32 mouse cellular contexts compared by ENCODE assay signal in genomic region chr5:113539858-113540257, GRCm38 (mm10). TPM values are rescaled to one million over a fixed set of nuclear protein-coding genes. Genes with fewer than 3 reads are reported as not detected.
DNase-seq lines count a peak whose midpoint lies in the region; ATAC-seq and TF ChIP-seq lines count a peak whose summit lies in the region.
"Had no signal": no experiment of that assay in that cellular context is flagged by ENCODE, and none has a peak within 500 bp of the region (broad histone marks: within the 10 kb centered on the region; RNA-seq: fewer than 3 reads in every experiment).

No protein-coding gene starts in this region.

- ATAC-seq in frontal cortex, adult (ENCODE audit: low TSS enrichment), result peak; percentile 33; the same call in 1 of the 2 replicates
- ATAC-seq in liver, embryonic 12.5 days, result no peak
- ATAC-seq: forebrain, embryonic 16.5 days; hindbrain, postnatal 0 days; intestine, embryonic 16.5 days; liver, postnatal 0 days; midbrain, embryonic 13.5 days; Patski had no signal

- H3K27me3 ChIP-seq in liver, embryonic 12.5 days (replicated peaks), result peaks cover 40% of the 10 kb centered on the region
- H3K27me3 ChIP-seq: midbrain, embryonic 13.5 days; Patski had no signal

- no peaks in the 10 kb centered on the region for H3K36me3 ChIP-seq in liver, embryonic 12.5 days
- H3K36me3 ChIP-seq: G1E; hindbrain, embryonic 12.5 days; limb, embryonic 12.5 days; midbrain, embryonic 13.5 days had no signal

- no peak for TF ChIP-seq CTCF in bone marrow, adult 2 months (IDR thresholded peaks at IDR 0.05; ENCODE audit: control insufficient read depth, insufficient read depth, low read length)

- no peak for DNase-seq in frontal cortex, postnatal 14 days (ENCODE audit: low spot score in 2 of 2)
- DNase-seq in right cerebral cortex, adult 18-20 months, result peak; percentile 33
- DNase-seq in right cerebral cortex, postnatal 14 days, result no peak
- DNase-seq in telencephalon, adult 2 months (ENCODE audit: low read depth, low spot score), result peak; percentile 53
- DNase-seq: adrenal gland, postnatal 14 days; cerebellum, postnatal 14 days; gastrocnemius, postnatal 36 days; heart, adult 18-20 months; heart, postnatal 36 days; kidney, adult 8-10 months; kidney, postnatal 4 days; liver, postnatal 0 days; lung, postnatal 4 days; retina, postnatal 1 day had no signal

- no peak for TF ChIP-seq POLR2A in bone marrow, adult 2 months (IDR thresholded peaks at IDR 0.05; ENCODE audit: borderline replicate concordance, control insufficient read depth, low read depth, low read length)

- H3K4me2 ChIP-seq in liver, embryonic 12.5 days, result no peak overlapping the region
- H3K4me2 ChIP-seq: heart, embryonic 11.5 days; hindbrain, embryonic 12.5 days; limb, embryonic 12.5 days; liver, embryonic 11.5 days; midbrain, embryonic 13.5 days had no signal

- WGBS in bone marrow, adult 2 months, result 71% methylated on average over 7 of the region's 7 CpGs
- WGBS in liver, embryonic 12.5 days (ENCODE audit: insufficient replicate concordance), result 66% methylated on average over 7 of the region's 7 CpGs

- no peak overlapping the region for H3K9ac ChIP-seq in liver, embryonic 12.5 days
- H3K9ac ChIP-seq: hindbrain, embryonic 12.5 days; limb, embryonic 12.5 days; liver, postnatal 0 days; midbrain, embryonic 13.5 days had no signal

- no peaks in the 10 kb centered on the region for H3K9me3 ChIP-seq in liver, embryonic 12.5 days (replicated peaks)
- H3K9me3 ChIP-seq: hindbrain, embryonic 12.5 days; limb, embryonic 12.5 days; megakaryocyte, embryonic 14.5 days; midbrain, embryonic 13.5 days had no signal

- H3K27ac ChIP-seq in bone marrow, adult 2 months (ENCODE audit: control insufficient read depth, insufficient read depth, low read depth, low read length, poor library complexity), result no peak overlapping the region
- no peak overlapping the region for H3K27ac ChIP-seq in liver, embryonic 12.5 days
- H3K27ac ChIP-seq: hindbrain, embryonic 12.5 days; hindbrain, postnatal 0 days; kidney, postnatal 0 days; limb, embryonic 12.5 days; midbrain, embryonic 13.5 days; stomach, postnatal 0 days had no signal

- H3K4me3 ChIP-seq in bone marrow, adult 2 months (replicated peaks; ENCODE audit: control insufficient read depth, low read depth, low read length), result peak overlapping the region; percentile 26
- no peak overlapping the region for H3K4me3 ChIP-seq in liver, embryonic 12.5 days
- H3K4me3 ChIP-seq: erythroblast, embryonic 14.5 days; hindbrain, embryonic 12.5 days; limb, embryonic 12.5 days; megakaryocyte, embryonic 14.5 days; midbrain, embryonic 13.5 days had no signal

- peaks cover 2% of the 10 kb centered on the region; the same call in 1 of the 2 replicates for H3K4me1 ChIP-seq in bone marrow, adult 2 months (ENCODE audit: control insufficient read depth, insufficient read depth, low read length)
- peaks cover 19% of the 10 kb centered on the region for H3K4me1 ChIP-seq in liver, embryonic 12.5 days

RNA-seq across cellular contexts. Expression of gene Wscd2, which starts 49.7 kb away (rescaled TPM):
- polyA plus RNA-seq in bone marrow, adult 2 months (2011; ENCODE audit: insufficient read depth, insufficient read length, low replicate concordance, missing spikeins), result 0.30 TPM in 1 of 2 replicates, not detected in the other
- 0.19 and 0.23 TPM in 2 replicates for polyA plus RNA-seq in liver, embryonic 12.5 days (2016; fragmentation: Nextera tagmentation; extraction: Ambion mirVana)
- polyA plus RNA-seq: C2C12; erythroblast, embryonic 14.5 days; G1E; liver, postnatal 0 days had no signal

Comparison
In these comparisons a context has a peak if more than half of its experiments do, and no peak if none do; other contexts are left out.
1. DNase-seq: peak in right cerebral cortex, adult 18-20 months (single experiment) and telencephalon, adult 2 months (single experiment); none in frontal cortex, postnatal 14 days (0 of 2) and right cerebral cortex, postnatal 14 days (single experiment).